18 mouse cellular contexts compared by ENCODE assay signal in genomic region chr2:135474107-135474506, GRCm38 (mm10).
"Had no signal": no experiment of that assay in that cellular context is flagged by ENCODE, and none has a peak within 500 bp of the region (broad histone marks: within the 10 kb centered on the region; RNA-seq: fewer than 3 reads in every experiment).

No protein-coding gene starts in this region.

- H3K4me2 ChIP-seq: kidney, embryonic 15.5 days; limb, embryonic 12.5 days; limb, embryonic 15.5 days; liver, embryonic 13.5 days; midbrain, embryonic 13.5 days had no signal

- H3K9ac ChIP-seq: kidney, embryonic 15.5 days; limb, embryonic 12.5 days; limb, embryonic 15.5 days; liver, embryonic 13.5 days; midbrain, embryonic 13.5 days had no signal

- DNase-seq: kidney, adult 18-20 months; kidney, postnatal 10 days; kidney, postnatal 36 days; layer of hippocampus, postnatal 36 days; liver, embryonic 13.5 days; lung, adult 2 months; lung, postnatal 14 days; lung, postnatal 4 days; thymus, adult 18-20 months; thymus, postnatal 25 days had no signal

- H3K36me3 ChIP-seq: kidney, embryonic 15.5 days; limb, embryonic 12.5 days; limb, embryonic 15.5 days; liver, embryonic 13.5 days; midbrain, embryonic 10.5 days had no signal

- H3K27ac ChIP-seq: kidney, embryonic 15.5 days; left cerebral cortex, adult 2 months; limb, embryonic 12.5 days; limb, embryonic 15.5 days; liver, embryonic 13.5 days; midbrain, embryonic 10.5 days; midbrain, embryonic 13.5 days had no signal

- H3K4me3 ChIP-seq: kidney, embryonic 15.5 days; left cerebral cortex, adult 2 months; limb, embryonic 12.5 days; limb, embryonic 15.5 days; liver, embryonic 13.5 days; megakaryocyte, embryonic 14.5 days; midbrain, embryonic 10.5 days; midbrain, embryonic 13.5 days had no signal

- H3K27me3 ChIP-seq: kidney, embryonic 15.5 days; limb, embryonic 12.5 days; limb, embryonic 15.5 days; liver, embryonic 13.5 days; megakaryocyte, embryonic 14.5 days; midbrain, embryonic 13.5 days had no signal

- ATAC-seq: midbrain, embryonic 13.5 days; midbrain, embryonic 16.5 days had no signal

- H3K9me3 ChIP-seq: kidney, embryonic 15.5 days; limb, embryonic 12.5 days; limb, embryonic 15.5 days; liver, embryonic 13.5 days; megakaryocyte, embryonic 14.5 days; midbrain, embryonic 10.5 days; midbrain, embryonic 13.5 days had no signal

- H3K4me1 ChIP-seq: kidney, embryonic 15.5 days; limb, embryonic 12.5 days; limb, embryonic 15.5 days; liver, embryonic 13.5 days; megakaryocyte, embryonic 14.5 days; midbrain, embryonic 10.5 days; midbrain, embryonic 13.5 days had no signal
